Mouse (Mus musculus): ENCODE results near the gene Eva1c. TPM values are rescaled to one million over a fixed set of nuclear protein-coding genes. Genes with fewer than 3 reads are reported as not detected.
"Not testable (repeated sequence)": the region's sequence is repeated elsewhere in the genome, so short reads cannot be mapped to it uniquely, and the experiment has no call there.

Gene Eva1c
- polyA plus RNA-seq, 1 experiment from 2014 or later, result 0.43 TPM

DNA sequence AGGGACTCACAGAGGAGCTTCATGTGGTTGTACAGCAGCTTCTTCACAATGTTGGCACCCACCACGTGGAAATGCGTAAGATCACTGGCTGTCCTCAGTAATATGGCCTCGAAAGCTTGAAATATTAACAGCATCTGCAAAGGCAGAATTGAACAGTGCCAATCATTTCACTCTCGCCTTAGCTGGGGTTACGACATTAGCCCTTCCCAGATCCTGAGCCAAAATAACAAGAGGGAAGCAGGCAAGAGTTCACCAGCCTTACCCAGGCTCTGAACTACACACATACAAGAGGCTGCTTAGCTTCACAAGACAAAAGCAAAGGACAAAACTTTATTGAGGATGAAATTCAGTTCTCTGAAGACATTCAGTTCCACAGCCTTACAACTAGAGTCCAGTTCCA, 22.1 kb upstream of the Eva1c start:
- Histone ChIP-seq H3K27ac (no peak overlapping the region), H3K36me3 (peaks cover 55% of the 10 kb centered on the region), H3K4me1 (peaks cover 8% of the 10 kb centered on the region), H3K27me3 (ENCODE audit: low read depth, poor library complexity, severe bottlenecking) (no peaks in the 10 kb centered on the region), H3K9me3 (replicated peaks) (no peaks in the 10 kb centered on the region), H3K4me3 (no peak overlapping the region)
- WGBS, result 93% methylated on average over 5 of the region's 5 CpGs
- DNase-seq (ENCODE audit: low spot score), result no peak

DNA sequence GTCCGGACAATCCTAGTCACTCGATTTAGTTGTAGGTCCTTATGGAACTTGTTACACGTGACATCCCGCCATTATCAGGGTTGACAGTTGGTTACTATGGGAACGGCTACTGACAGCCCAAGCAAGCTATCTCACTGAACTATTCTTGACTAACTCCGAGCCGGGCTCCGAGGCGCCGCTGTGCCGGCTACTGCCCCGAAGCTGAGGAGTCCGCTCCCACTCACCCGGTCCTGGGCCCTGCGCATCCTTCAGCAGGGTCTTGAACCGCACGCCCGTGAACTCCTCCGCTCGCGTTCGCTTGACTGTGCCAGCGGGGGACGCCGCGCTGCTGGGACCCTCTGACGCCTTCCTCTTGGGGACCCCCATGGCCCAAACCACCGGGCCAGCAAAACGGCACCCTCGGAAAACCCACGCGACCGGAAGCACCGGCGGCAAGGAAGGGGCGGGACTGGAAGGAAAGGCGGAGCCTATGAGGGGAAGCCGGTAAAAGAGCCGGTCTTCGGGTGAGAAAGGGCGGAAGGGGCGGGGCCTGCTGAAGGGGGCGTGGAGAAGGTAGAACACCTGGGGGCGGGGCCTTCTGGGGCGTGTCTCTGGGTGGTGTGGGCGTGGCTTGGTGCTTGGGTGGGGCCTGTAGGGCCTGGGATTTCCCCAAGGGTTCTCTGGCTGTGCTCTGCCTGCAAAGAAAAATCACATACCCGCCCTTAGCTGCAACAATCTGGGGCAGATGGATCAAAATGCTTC, 16.4 kb upstream of the Eva1c start, which contains the start of gene Urb1:
Gene Urb1, minus strand, starts transcription at position 439 of the 741 bp plus-strand sequence.
- under 1% methylated on average over 47 of the region's 47 CpGs for WGBS
- H3K27ac ChIP-seq, result peak within 1 kb of the TSS; percentile 80
- peak within 1 kb of the TSS; percentile 94 for H3K4me3 ChIP-seq
- peaks cover 19% of the 10 kb centered on the region for H3K4me1 ChIP-seq
- H3K9me3 ChIP-seq (replicated peaks), result no peaks in the 10 kb centered on the region
- peak; percentile 100 for DNase-seq (ENCODE audit: low spot score)
- H3K27me3 ChIP-seq (ENCODE audit: low read depth, poor library complexity, severe bottlenecking), result no peaks in the 10 kb centered on the region
- peaks cover 4% of the 10 kb centered on the region for H3K36me3 ChIP-seq

DNA sequence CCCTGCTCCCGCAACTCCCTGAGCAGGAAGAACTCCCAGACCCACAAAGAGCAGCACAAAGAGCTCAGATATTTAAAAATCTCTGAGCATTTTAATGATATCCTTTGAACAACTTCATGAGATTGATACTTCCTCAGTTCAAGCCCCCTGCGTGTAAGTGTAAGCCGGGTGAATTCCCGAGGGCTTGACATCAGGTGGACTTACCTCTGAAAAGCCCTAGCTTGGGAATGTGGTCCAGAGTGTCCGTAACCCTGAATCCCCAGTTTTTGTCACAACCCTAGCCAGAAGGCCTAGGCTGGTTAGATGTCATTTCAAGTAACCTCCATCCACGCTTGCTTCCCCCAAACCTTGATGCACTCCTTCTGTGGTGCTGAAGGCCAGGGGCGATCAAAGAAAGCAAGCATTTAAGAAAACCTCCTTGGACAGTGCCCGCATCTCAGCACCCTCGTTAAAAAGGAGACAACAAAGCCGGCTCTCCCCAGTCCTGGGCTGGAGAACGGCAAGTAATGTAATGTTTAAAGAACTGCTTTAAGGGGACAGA, 15.7 kb upstream of the Eva1c start:
- Histone ChIP-seq H3K27me3 (ENCODE audit: low read depth, poor library complexity, severe bottlenecking) (no peaks in the 10 kb centered on the region), H3K9me3 (replicated peaks) (no peaks in the 10 kb centered on the region), H3K4me1 (peaks cover 19% of the 10 kb centered on the region), H3K27ac (peak overlapping the region; percentile 80), H3K36me3 (no peaks in the 10 kb centered on the region), H3K4me3 (peak overlapping the region; percentile 94)
- peak; percentile 33 for DNase-seq (ENCODE audit: low spot score)
- 55% methylated on average over 11 of the region's 11 CpGs for WGBS

DNA sequence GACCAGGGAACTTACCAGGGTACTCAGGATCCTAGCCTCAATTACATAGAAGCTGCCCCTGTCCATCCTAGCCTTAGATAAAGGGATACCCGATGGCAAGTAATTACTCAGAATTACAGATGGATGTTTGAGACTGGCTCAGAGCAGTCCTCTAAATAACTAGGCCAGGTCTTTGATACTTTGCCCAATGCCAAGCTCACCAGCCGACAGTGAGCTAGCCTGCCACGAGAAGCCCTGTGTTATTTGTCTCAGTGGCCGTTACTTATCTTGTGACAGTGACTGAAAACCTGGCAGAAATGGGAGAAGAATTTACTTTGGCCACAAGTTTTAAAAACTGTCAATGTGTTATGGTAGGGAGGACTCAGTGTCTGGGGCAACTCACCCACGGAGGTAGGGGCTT, 14.4 kb upstream of the Eva1c start:
- Histone ChIP-seq H3K36me3 (no peaks in the 10 kb centered on the region), H3K4me3 (no peak overlapping the region), H3K9me3 (replicated peaks) (no peaks in the 10 kb centered on the region), H3K27ac (no peak overlapping the region), H3K27me3 (ENCODE audit: low read depth, poor library complexity, severe bottlenecking) (no peaks in the 10 kb centered on the region), H3K4me1 (peaks cover 19% of the 10 kb centered on the region)
- WGBS, result 79% methylated on average over 5 of the region's 5 CpGs
- DNase-seq (ENCODE audit: low spot score), result no peak

DNA sequence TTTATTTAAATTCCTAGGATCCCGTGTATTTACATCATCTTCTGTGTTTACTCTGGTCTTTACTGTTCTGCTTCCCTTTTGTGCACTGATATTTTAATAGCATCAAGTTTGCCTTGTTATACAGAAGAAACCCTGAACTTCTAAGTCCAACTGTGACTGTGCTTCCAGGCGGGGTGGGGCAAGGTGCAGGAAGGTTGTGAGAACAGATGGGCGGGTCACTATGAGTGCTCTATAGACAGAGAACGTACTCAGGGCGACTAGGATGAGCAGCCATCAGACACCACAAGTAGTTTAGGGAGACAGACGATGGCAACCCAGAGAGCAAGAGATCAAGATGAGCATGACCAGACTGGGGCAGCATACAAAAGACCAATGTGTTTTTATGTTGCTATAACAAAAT, 6.2 kb upstream of the Eva1c start:
- WGBS, result 81% methylated on average over 6 of the region's 6 CpGs
- H3K27me3 ChIP-seq (ENCODE audit: low read depth, poor library complexity, severe bottlenecking), result no peaks in the 10 kb centered on the region
- H3K9me3 ChIP-seq (replicated peaks), result no peaks in the 10 kb centered on the region
- no peak overlapping the region for H3K4me3 ChIP-seq
- H3K36me3 ChIP-seq, result no peaks in the 10 kb centered on the region
- no peaks in the 10 kb centered on the region for H3K4me1 ChIP-seq
- no peak overlapping the region for H3K27ac ChIP-seq
- no peak for DNase-seq (ENCODE audit: low spot score)

DNA sequence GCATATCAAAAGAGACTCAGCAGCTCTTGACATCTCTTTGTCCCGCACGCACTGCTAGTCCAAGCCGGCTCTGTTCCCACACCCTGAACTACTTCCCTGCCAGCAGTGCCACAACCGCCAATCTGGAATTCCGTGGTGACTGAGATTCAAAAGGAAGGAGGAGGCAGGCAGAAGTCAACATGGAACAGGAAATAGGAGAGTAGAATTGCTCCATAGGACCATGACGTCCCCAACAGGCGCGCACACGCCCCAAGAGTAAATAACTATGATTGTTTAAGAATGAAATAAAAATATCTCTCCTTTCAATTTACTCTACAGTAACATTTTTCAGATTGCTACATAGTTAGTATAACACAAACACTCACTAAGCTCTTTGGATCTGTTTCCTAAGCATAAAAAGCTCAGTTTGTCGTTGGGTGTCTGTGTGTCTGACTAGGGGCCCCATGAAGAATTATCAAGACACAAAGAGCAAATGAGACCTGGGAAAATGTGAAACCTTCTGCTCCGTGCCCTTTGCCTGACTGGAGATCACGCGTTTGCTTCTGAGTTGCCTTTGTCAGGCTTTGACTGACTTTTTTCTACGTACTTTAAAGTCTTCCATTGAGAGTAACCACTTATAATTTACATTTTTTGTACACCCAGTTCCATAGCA, 5.3 kb upstream of the Eva1c start:
- no peak for DNase-seq (ENCODE audit: low spot score)
- no peaks in the 10 kb centered on the region for H3K36me3 ChIP-seq
- H3K27ac ChIP-seq, result no peak overlapping the region
- H3K9me3 ChIP-seq (replicated peaks), result no peaks in the 10 kb centered on the region
- no peaks in the 10 kb centered on the region for H3K4me1 ChIP-seq
- no peaks in the 10 kb centered on the region for H3K27me3 ChIP-seq (ENCODE audit: low read depth, poor library complexity, severe bottlenecking)
- no peak overlapping the region for H3K4me3 ChIP-seq
- WGBS, result 86% methylated on average over 14 of the region's 14 CpGs

DNA sequence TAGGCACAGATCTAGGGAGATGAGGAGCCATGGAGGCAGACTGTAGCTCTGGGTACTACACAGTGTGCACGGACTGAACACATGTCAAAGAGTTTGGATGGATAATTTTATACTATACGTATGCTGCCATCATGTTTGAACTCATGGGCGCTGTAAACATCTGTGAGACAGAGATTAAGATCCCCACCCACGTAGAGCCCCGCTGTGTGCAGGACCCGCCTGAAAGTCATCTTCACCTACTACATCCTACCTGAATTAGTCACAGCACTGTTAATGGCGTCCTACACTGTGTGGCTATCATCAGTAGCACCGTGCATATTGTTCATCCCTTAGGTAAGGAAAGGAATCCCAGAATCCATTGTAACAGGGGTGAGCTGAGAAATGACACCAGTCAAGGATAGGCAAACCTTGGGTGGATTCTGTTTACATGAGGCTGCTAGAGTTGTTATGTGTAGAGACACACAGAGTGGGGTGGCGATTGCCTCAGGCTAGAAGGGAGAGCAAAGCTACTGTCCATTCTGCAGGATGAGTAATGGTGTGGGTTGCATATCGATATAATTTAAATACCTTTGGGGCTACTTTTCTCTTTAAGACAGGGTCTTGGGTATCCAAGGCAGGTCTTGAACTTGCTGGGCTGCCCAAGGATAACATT, 4.1 kb upstream of the Eva1c start:
- Histone ChIP-seq H3K36me3 (no peaks in the 10 kb centered on the region), H3K9me3 (replicated peaks) (no peaks in the 10 kb centered on the region), H3K27me3 (ENCODE audit: low read depth, poor library complexity, severe bottlenecking) (peaks cover 5% of the 10 kb centered on the region; the same call in 1 of the 2 replicates), H3K27ac (no peak overlapping the region), H3K4me1 (no peaks in the 10 kb centered on the region), H3K4me3 (no peak overlapping the region)
- no peak for DNase-seq (ENCODE audit: low spot score)
- 92% methylated on average over 10 of the region's 10 CpGs for WGBS

DNA sequence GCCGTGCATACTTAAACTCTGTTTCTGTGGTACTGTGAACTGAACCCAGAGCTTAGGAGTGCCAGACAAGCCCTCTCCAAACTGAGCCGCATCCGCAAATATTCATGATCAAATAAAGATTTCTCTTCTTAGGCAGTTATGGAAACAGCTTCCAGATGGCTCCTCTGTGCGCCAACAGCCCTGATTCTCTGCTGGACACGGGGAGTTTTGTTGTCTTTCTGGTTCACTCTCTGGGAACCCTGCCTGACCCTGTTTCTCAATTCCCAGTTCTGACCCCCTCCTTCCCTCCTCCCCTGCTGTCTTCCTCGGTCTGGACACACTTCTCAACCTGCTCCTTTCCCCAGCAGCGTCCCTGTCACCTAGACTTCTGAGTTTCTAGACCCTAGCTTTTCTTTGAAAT, 3.5 kb upstream of the Eva1c start:
- Histone ChIP-seq H3K27me3 (ENCODE audit: low read depth, poor library complexity, severe bottlenecking) (peaks cover 11% of the 10 kb centered on the region), H3K4me3 (no peak overlapping the region), H3K4me1 (no peaks in the 10 kb centered on the region), H3K27ac (no peak overlapping the region), H3K9me3 (replicated peaks) (no peaks in the 10 kb centered on the region), H3K36me3 (no peaks in the 10 kb centered on the region)
- WGBS, result 75% methylated on average over 7 of the region's 7 CpGs
- DNase-seq (ENCODE audit: low spot score), result no peak

DNA sequence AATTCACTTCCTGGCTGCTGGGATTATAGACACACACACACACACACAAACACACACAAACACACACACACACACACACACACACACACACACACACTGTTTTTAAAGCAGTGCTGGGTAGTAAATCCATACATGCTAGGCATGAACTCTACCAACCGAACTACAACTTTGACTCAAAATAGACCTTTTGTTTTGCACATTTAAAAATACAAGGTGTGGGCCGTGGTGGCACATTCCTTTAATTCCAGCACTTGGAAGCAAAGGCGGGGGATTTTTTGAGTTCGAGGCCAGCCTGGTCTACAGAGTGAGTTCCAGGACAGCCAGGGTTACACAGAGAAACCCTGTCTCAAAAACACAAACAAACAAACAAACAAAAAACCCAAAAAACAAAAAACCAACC, 2.5 kb upstream of the Eva1c start:
- H3K27ac ChIP-seq; DNase-seq (ENCODE audit: low spot score); H3K4me1 ChIP-seq; H3K9me3 ChIP-seq (replicated peaks); H3K36me3 ChIP-seq; H3K4me3 ChIP-seq: not testable (repeated sequence)
- peaks cover 21% of the 10 kb centered on the region for H3K27me3 ChIP-seq (ENCODE audit: low read depth, poor library complexity, severe bottlenecking)
- 82% methylated on average over 4 of the region's 4 CpGs for WGBS

DNA sequence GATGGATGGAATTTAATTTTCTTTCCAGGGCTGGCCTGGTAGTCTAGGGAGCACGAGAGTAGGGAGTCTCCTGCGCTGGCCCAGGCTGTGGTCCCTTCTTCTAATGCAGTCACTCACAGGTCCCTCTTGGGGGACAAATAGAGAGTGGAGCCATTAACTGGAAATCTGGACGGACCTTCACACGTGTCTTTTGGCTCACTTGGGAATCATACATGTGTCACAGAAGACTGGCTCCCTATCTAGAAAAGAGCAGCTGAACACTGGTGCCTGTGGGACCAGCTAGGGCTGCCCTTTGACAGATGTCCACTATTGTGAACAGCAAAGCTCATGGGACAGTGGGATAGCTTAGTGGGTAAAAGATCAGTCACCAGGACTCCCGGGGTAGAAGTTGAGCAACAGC, 478 bp upstream of the Eva1c start:
- 88% methylated on average over 5 of the region's 5 CpGs for WGBS
- DNase-seq (ENCODE audit: low spot score), result no peak
- peaks cover 41% of the 10 kb centered on the region for H3K27me3 ChIP-seq (ENCODE audit: low read depth, poor library complexity, severe bottlenecking)
- no peaks in the 10 kb centered on the region for H3K9me3 ChIP-seq (replicated peaks)
- no peak overlapping the region for H3K4me3 ChIP-seq
- peaks cover 16% of the 10 kb centered on the region for H3K4me1 ChIP-seq
- no peaks in the 10 kb centered on the region for H3K36me3 ChIP-seq
- no peak overlapping the region for H3K27ac ChIP-seq

DNA sequence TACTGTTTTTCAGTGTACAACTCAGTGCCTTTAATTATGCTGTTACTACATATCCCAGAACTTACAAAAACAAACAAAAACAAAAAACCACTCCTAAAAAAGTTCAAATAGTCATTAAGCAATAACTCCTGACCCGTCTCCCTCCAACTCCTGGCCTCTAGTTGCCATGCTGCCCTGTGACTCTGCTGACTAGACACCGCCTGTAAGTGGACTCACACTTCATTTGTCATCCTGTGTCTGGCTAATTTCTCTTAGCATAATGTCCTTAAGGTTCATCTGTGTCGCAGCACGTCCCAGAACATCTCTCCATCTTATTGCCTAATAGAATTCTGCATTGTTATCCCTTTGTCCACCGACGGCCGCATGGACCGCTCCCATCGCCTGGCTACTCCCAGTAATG, 979 bp downstream of the Eva1c start:
- no peak overlapping the region for H3K27ac ChIP-seq
- no peak for DNase-seq (ENCODE audit: low spot score)
- WGBS, result 74% methylated on average over 9 of the region's 9 CpGs
- peaks cover 23% of the 10 kb centered on the region for H3K4me1 ChIP-seq
- H3K9me3 ChIP-seq (replicated peaks), result no peaks in the 10 kb centered on the region
- peaks cover 56% of the 10 kb centered on the region for H3K27me3 ChIP-seq (ENCODE audit: low read depth, poor library complexity, severe bottlenecking)
- H3K4me3 ChIP-seq, result no peak overlapping the region
- H3K36me3 ChIP-seq, result no peaks in the 10 kb centered on the region

DNA sequence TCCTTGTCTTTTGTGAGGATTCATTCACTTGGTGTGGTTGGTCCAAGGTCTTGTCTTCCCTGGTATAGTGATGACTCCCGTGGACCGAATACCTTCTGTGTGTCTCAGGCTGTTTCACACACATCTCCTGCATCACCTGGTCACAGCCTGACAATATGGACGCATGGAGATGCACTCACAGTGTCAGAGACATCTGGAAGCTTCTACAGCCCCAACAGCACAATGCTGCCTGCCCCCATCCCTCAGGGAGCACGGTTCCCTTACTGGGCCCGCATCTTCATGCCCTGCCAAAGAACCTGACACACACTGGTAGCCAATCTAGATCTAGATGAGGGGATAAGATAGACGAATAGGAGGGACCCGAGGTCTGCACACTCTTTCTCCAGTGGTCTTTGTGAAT, 2.6 kb downstream of the Eva1c start:
- no peak for DNase-seq (ENCODE audit: low spot score)
- H3K27me3 ChIP-seq (ENCODE audit: low read depth, poor library complexity, severe bottlenecking), result peaks cover 71% of the 10 kb centered on the region
- H3K27ac ChIP-seq, result no peak overlapping the region
- H3K4me1 ChIP-seq, result peaks cover 33% of the 10 kb centered on the region
- 81% methylated on average over 7 of the region's 7 CpGs for WGBS
- H3K4me3 ChIP-seq, result no peak overlapping the region
- no peaks in the 10 kb centered on the region for H3K36me3 ChIP-seq
- no peaks in the 10 kb centered on the region for H3K9me3 ChIP-seq (replicated peaks)
